22 mouse cellular contexts compared by ENCODE assay signal in genomic region chr5:122323523-122323922, GRCm38 (mm10). TPM values are rescaled to one million over a fixed set of nuclear protein-coding genes. Genes with fewer than 3 reads are reported as not detected.
DNase-seq lines count a peak whose midpoint lies in the region; ATAC-seq and TF ChIP-seq lines count a peak whose summit lies in the region.
"Had no signal": no experiment of that assay in that cellular context is flagged by ENCODE, and none has a peak within 500 bp of the region (broad histone marks: within the 10 kb centered on the region; RNA-seq: fewer than 3 reads in every experiment).

No protein-coding gene starts in this region.

- peaks cover 64% of the 10 kb centered on the region for H3K36me3 ChIP-seq in heart, embryonic 14.5 days (ENCODE audit: control insufficient read depth, insufficient read depth, low read length)
- H3K36me3 ChIP-seq in lung, postnatal 0 days (ENCODE audit: insufficient read depth, low read length) = no peaks in the 10 kb centered on the region; the same call in 1 of the 2 replicates

- intact Hi-C loops in heart, postnatal 14 days (cut with DNase I) = no loop called here

- H3K9me3 ChIP-seq in heart, embryonic 14.5 days (ENCODE audit: control insufficient read depth, low read length) = no peaks in the 10 kb centered on the region
- no peaks in the 10 kb centered on the region for H3K9me3 ChIP-seq in lung, postnatal 0 days (ENCODE audit: low read length)
- H3K9me3 ChIP-seq: embryonic facial prominence, embryonic 12.5 days; megakaryocyte, embryonic 14.5 days had no signal

- peaks cover 12 to 24% of the 10 kb centered on the region in 2 experiments for H3K4me1 ChIP-seq in heart, embryonic 14.5 days (ENCODE audit: control insufficient read depth in 2 of 2, insufficient read depth in 2 of 2, low read length in 2 of 2)
- no peaks in the 10 kb centered on the region for H3K4me1 ChIP-seq in lung, postnatal 0 days (ENCODE audit: insufficient read depth, low read depth, low read length)
- H3K4me1 ChIP-seq: embryonic facial prominence, embryonic 12.5 days had no signal

- 54% methylated on average over 8 of the region's 8 CpGs for WGBS in heart, embryonic 14.5 days
- 64% methylated on average over 8 of the region's 8 CpGs for WGBS in lung, postnatal 0 days

- peak; percentile 25 for DNase-seq in cerebellum, adult 9-10 months
- DNase-seq in cerebellum, adult 18-20 months = no peak
- DNase-seq in heart, postnatal 14 days = no peak
- peak; percentile 21 for DNase-seq in lung, postnatal 0 days (ENCODE audit: low spot score)
- DNase-seq in lung, postnatal 10 days = no peak
- peak; percentile 55 for DNase-seq in brain, embryonic 14.5 days (ENCODE audit: low read depth)
- DNase-seq in layer of hippocampus, adult 9-10 months (ENCODE audit: low spot score) = no peak
- DNase-seq: adrenal gland, postnatal 14 days; cerebellum, adult 9-11 months; heart, adult 11 months; kidney, adult 18-20 months; layer of hippocampus, postnatal 36 days; liver; liver, postnatal 0 days; thymus, postnatal 14 days had no signal

- ATAC-seq in heart, embryonic 14.5 days (ENCODE audit: insufficient number of reproducible peaks, insufficient read depth, low FRiP score, low read depth) = no peak
- peak; percentile 22; the same call in 1 of the 2 replicates for ATAC-seq in lung, postnatal 0 days
- ATAC-seq: CD4-positive, CD25-positive, alpha-beta regulatory T cell, adult 4 months; hindbrain, postnatal 0 days; liver, postnatal 0 days; Patski had no signal

- H3K27ac ChIP-seq in heart, embryonic 14.5 days (replicated peaks in 1 of 2; ENCODE audit: control insufficient read depth in 1 of 2, insufficient read depth in 1 of 2, low read depth in 2 of 2, low read length in 2 of 2) = peak overlapping the region; percentile 7 to 34; a peak in 1 of 4 replicates
- no peak overlapping the region for H3K27ac ChIP-seq in lung, postnatal 0 days (ENCODE audit: low read length)
- H3K27ac ChIP-seq: embryonic facial prominence, embryonic 12.5 days; hindbrain, postnatal 0 days; kidney, postnatal 0 days had no signal

- H3K9ac ChIP-seq in heart, embryonic 14.5 days (ENCODE audit: low read length) = no peak overlapping the region
- H3K9ac ChIP-seq in lung, postnatal 0 days (replicated peaks; ENCODE audit: low read depth) = no peak overlapping the region
- H3K9ac ChIP-seq: embryonic facial prominence, embryonic 12.5 days; liver, postnatal 0 days had no signal

- no peak for TF ChIP-seq CTCF in lung, postnatal 0 days (IDR thresholded peaks at IDR 0.05)
- TF ChIP-seq CTCF in brain, embryonic 14.5 days (IDR thresholded peaks at IDR 0.05; ENCODE audit: borderline replicate concordance, extremely low read depth, insufficient read depth, insufficient read length) = no peak

- no peak for TF ChIP-seq POLR2A in brain, embryonic 14.5 days (IDR thresholded peaks at IDR 0.05; ENCODE audit: borderline replicate concordance, extremely low read depth, insufficient read depth, insufficient read length, poor library complexity, severe bottlenecking)

- no peak overlapping the region for H3K4me2 ChIP-seq in heart, embryonic 14.5 days (ENCODE audit: low read length)
- H3K4me2 ChIP-seq in lung, postnatal 0 days (replicated peaks; ENCODE audit: low read depth, low read length) = no peak overlapping the region
- H3K4me2 ChIP-seq: embryonic facial prominence, embryonic 12.5 days had no signal

- H3K4me3 ChIP-seq in heart, embryonic 14.5 days (ENCODE audit: control insufficient read depth in 1 of 2, insufficient read depth in 1 of 2, low read depth in 1 of 2, low read length in 2 of 2) = no peak overlapping the region
- no peak overlapping the region for H3K4me3 ChIP-seq in lung, postnatal 0 days (ENCODE audit: low read depth, low read length)
- H3K4me3 ChIP-seq: embryonic facial prominence, embryonic 12.5 days; megakaryocyte, embryonic 14.5 days had no signal

- peak; percentile 36; the same call in 1 of the 2 replicates for TF ChIP-seq EP300 in lung, postnatal 0 days (IDR thresholded peaks at IDR 0.05)

- H3K27me3 ChIP-seq in heart, embryonic 14.5 days (ENCODE audit: control insufficient read depth, insufficient read depth, low read length) = no peaks in the 10 kb centered on the region
- no peaks in the 10 kb centered on the region for H3K27me3 ChIP-seq in lung, postnatal 0 days (replicated peaks; ENCODE audit: insufficient read depth, low read length)
- H3K27me3 ChIP-seq: embryonic facial prominence, embryonic 12.5 days; megakaryocyte, embryonic 14.5 days; Patski had no signal

RNA-seq across cellular contexts. Expression of gene Rad9b, which starts 30.5 kb away (rescaled TPM):
- 6.4 and 6.7 TPM in 2 replicates for polyA plus RNA-seq in heart, embryonic 14.5 days (2014; fragmentation: Nextera tagmentation; extraction: Ambion mirVana)
- 1 to 10 TPM; 1.4 to 1.5 TPM for total RNA-seq in heart, postnatal 14 days (2021)
- polyA plus RNA-seq in lung, postnatal 0 days (2015; fragmentation: Nextera tagmentation; extraction: Ambion mirVana) = 6.4 and 6.9 TPM in 2 replicates
- 21.8 and 24.6 TPM in 2 replicates for polyA plus RNA-seq in brain, embryonic 14.5 days (2012; rRNA removed)

RNA-seq across cellular contexts. Expression of gene Vps29, which starts 30.6 kb away (rescaled TPM):
- polyA plus RNA-seq in heart, embryonic 14.5 days (2014; fragmentation: Nextera tagmentation; extraction: Ambion mirVana) = 220 and 249 TPM in 2 replicates
- 100 to 1,000 TPM in 1 of 2 experiments, 10 to 100 TPM in 1; 86.7 to 103 TPM for total RNA-seq in heart, postnatal 14 days (2021)
- 189 and 193 TPM in 2 replicates for polyA plus RNA-seq in lung, postnatal 0 days (2015; fragmentation: Nextera tagmentation; extraction: Ambion mirVana)
- 135 and 150 TPM in 2 replicates for polyA plus RNA-seq in brain, embryonic 14.5 days (2012; rRNA removed)

RNA-seq across cellular contexts. Expression of gene Pptc7, which starts 39.4 kb away (rescaled TPM):
- polyA plus RNA-seq in heart, embryonic 14.5 days (2014; fragmentation: Nextera tagmentation; extraction: Ambion mirVana) = 13.0 and 16.3 TPM in 2 replicates
- total RNA-seq in heart, postnatal 14 days (2021) = 10 to 100 TPM; 85.5 to 87.2 TPM
- polyA plus RNA-seq in lung, postnatal 0 days (2015; fragmentation: Nextera tagmentation; extraction: Ambion mirVana) = 12.2 and 12.7 TPM in 2 replicates
- 11.8 and 13.4 TPM in 2 replicates for polyA plus RNA-seq in brain, embryonic 14.5 days (2012; rRNA removed)

RNA-seq across cellular contexts. Expression of gene Gpn3, which starts 48.2 kb away (rescaled TPM):
- 52.3 and 59.5 TPM in 2 replicates for polyA plus RNA-seq in heart, embryonic 14.5 days (2014; fragmentation: Nextera tagmentation; extraction: Ambion mirVana)
- total RNA-seq in heart, postnatal 14 days (2021) = 10 to 100 TPM; 23.1 to 25.6 TPM
- polyA plus RNA-seq in lung, postnatal 0 days (2015; fragmentation: Nextera tagmentation; extraction: Ambion mirVana) = 61.2 and 69.2 TPM in 2 replicates
- polyA plus RNA-seq in brain, embryonic 14.5 days (2012; rRNA removed) = 40.1 and 64.1 TPM in 2 replicates

RNA-seq across cellular contexts. Expression of gene Fam216a, which starts 48.6 kb away (rescaled TPM):
- 55.0 and 64.5 TPM in 2 replicates for polyA plus RNA-seq in heart, embryonic 14.5 days (2014; fragmentation: Nextera tagmentation; extraction: Ambion mirVana)
- total RNA-seq in heart, postnatal 14 days (2021) = 10 to 100 TPM; 15.1 to 16.5 TPM
- polyA plus RNA-seq in lung, postnatal 0 days (2015; fragmentation: Nextera tagmentation; extraction: Ambion mirVana) = 41.0 and 42.1 TPM in 2 replicates
- polyA plus RNA-seq in brain, embryonic 14.5 days (2012; rRNA removed) = 127 and 158 TPM in 2 replicates

Comparison
In these comparisons a context has a peak if more than half of its experiments do, and no peak if none do; other contexts are left out.
1. DNase-seq: peak in cerebellum, adult 9-10 months (single experiment), lung, postnatal 0 days (single experiment) and brain, embryonic 14.5 days (single experiment); none in cerebellum, adult 18-20 months (0 of 2), heart, postnatal 14 days (0 of 2), lung, postnatal 10 days (single experiment) and layer of hippocampus, adult 9-10 months (single experiment).